8 mouse cellular contexts compared by ENCODE assay signal in the genomic region with DNA sequence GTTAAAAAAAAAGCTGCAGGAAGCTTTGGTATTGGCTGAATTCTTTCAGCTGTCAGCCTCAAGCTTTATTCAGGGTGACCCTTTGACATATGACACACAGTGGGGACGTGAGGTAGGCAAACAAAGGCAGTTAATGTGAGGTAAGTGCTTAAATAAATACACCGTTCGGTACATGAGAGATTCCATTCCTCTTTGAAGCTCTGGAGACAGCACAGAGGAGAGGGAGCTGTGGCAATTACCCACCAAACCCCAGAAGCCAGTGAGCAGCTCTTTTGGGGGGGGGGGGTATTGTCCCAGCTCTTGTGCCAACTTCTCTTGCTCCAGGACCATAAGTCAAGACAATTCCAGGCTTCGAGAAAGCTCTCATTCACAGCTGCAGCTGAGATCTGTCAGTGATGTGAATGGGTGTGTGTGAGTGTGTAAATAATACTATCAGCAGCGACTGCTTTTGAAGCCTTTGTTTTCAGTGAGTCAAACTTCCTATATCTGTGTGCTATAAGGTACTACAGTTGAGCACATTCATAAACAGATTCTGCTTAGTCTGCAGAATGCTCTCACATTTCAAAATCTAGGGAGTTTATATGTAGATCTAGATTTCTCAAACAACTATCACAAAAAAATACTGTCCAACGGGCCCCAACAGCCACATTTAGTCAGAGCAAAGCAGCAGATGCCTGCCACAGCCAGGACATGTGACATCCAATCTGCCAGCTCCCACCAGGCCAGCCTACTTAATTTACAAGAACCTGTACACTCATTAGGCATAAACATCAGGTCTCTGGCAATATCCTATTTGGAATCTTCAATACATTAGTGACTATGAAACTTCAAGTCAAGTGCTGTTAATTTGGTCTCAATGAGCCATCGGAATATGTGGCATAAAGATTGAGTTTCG. TPM values are rescaled to one million over a fixed set of nuclear protein-coding genes. Genes with fewer than 3 reads are reported as not detected.
DNase-seq lines count a peak whose midpoint lies in the region; ATAC-seq and TF ChIP-seq lines count a peak whose summit lies in the region.

No protein-coding gene starts in this region.

- no peaks in the 10 kb centered on the region for H3K36me3 ChIP-seq in hindbrain, embryonic 15.5 days
- no peaks in the 10 kb centered on the region for H3K36me3 ChIP-seq in myocyte (ENCODE audit: control insufficient read depth, insufficient read depth)

- 32% methylated on average over 8 of the region's 8 CpGs for WGBS in hindbrain, embryonic 15.5 days

- no peak for DNase-seq in layer of hippocampus, adult 2 months (ENCODE audit: low spot score in 2 of 2)
- no peak for DNase-seq in layer of hippocampus, adult 18-20 months (ENCODE audit: low spot score in 2 of 2)
- peak; percentile 6 for DNase-seq in embryo, embryonic 9.5 days (ENCODE audit: extremely low spot score)
- no peak for DNase-seq in spleen, postnatal 36 days (ENCODE audit: low spot score in 2 of 2)

- no peak overlapping the region for H3K9ac ChIP-seq in hindbrain, embryonic 15.5 days

- H3K79me2 ChIP-seq in myocyte (ENCODE audit: control insufficient read depth, insufficient read depth), result no peaks in the 10 kb centered on the region

- no peak for TF ChIP-seq CTCF in layer of hippocampus, adult 2 months (conservative IDR thresholded peaks at IDR 0.05)

- no peak overlapping the region for H3K4me3 ChIP-seq in layer of hippocampus, adult 2 months
- no peak overlapping the region for H3K4me3 ChIP-seq in hindbrain, embryonic 15.5 days
- H3K4me3 ChIP-seq in myocyte, result no peak overlapping the region

- no peaks in the 10 kb centered on the region for H3K27me3 ChIP-seq in hindbrain, embryonic 15.5 days
- no peaks in the 10 kb centered on the region for H3K27me3 ChIP-seq in myocyte (ENCODE audit: control insufficient read depth, insufficient read depth, insufficient read length)

- peak; percentile 54; the same call in 1 of the 2 replicates for ATAC-seq in hindbrain, embryonic 15.5 days (ENCODE audit: low FRiP score, low read depth)
- no peak for ATAC-seq in monocyte, adult 5-6 weeks (replicated peaks; ENCODE audit: insufficient number of reproducible peaks, low FRiP score, low TSS enrichment, poor library complexity, severe bottlenecking)
- ATAC-seq in activated CD4-positive, CD25-positive, alpha-beta regulatory T cell, adult 4 months, result no peak

- H3K4me1 ChIP-seq in hindbrain, embryonic 15.5 days (replicated peaks), result peaks cover 14% of the 10 kb centered on the region

- no peak overlapping the region for H3K4me2 ChIP-seq in hindbrain, embryonic 15.5 days
- peak overlapping the region; percentile 31 for H3K4me2 ChIP-seq in myocyte (ENCODE audit: low read depth)

- H3K27ac ChIP-seq in layer of hippocampus, adult 2 months, result peak overlapping the region; percentile 28; the same call in 1 of the 2 replicates
- peak overlapping the region; percentile 52 for H3K27ac ChIP-seq in hindbrain, embryonic 15.5 days (replicated peaks)

- no peak overlapping the region for H3ac ChIP-seq in myocyte (ENCODE audit: control insufficient read depth, insufficient read length)

- TF ChIP-seq POLR2A in myocyte (IDR thresholded peaks at IDR 0.05; ENCODE audit: insufficient read length, low read depth), result no peak

- H3K9me3 ChIP-seq in hindbrain, embryonic 15.5 days, result no peaks in the 10 kb centered on the region

TF ChIP-seq in myocyte, 11 proteins besides CTCF, POLR2A, EP300 and RAD21:
- TF ChIP-seq SRF (IDR thresholded peaks at IDR 0.05; ENCODE audit: control insufficient read depth, insufficient read length, low read depth) (no peak), REST (IDR thresholded peaks at IDR 0.05; ENCODE audit: insufficient read depth, insufficient read length) (no peak), CEBPB (IDR thresholded peaks at IDR 0.05; ENCODE audit: insufficient read depth, poor library complexity, severe bottlenecking) (no peak), MAX (IDR thresholded peaks at IDR 0.05; ENCODE audit: low read depth) (no peak), TCF12 (IDR thresholded peaks at IDR 0.05; ENCODE audit: insufficient read depth, poor library complexity, severe bottlenecking) (no peak), MYOD1 (IDR thresholded peaks at IDR 0.05; ENCODE audit: control insufficient read depth in 1 of 3, insufficient read length in 2 of 3, low read depth in 2 of 3) (no peak), TCF3 (IDR thresholded peaks at IDR 0.05; ENCODE audit: insufficient read length, low read depth) (no peak), USF1 (IDR thresholded peaks at IDR 0.05; ENCODE audit: low read depth) (no peak), MYOG (IDR thresholded peaks at IDR 0.05; ENCODE audit: control insufficient read depth in 1 of 3, insufficient read depth in 1 of 3, insufficient read length in 2 of 3, low read depth in 2 of 3) (no peak), POLR2AphosphoS2 (IDR thresholded peaks at IDR 0.05; ENCODE audit: insufficient read length, low read depth) (no peak), E2F4 (IDR thresholded peaks at IDR 0.05; ENCODE audit: insufficient read depth) (no peak)

RNA-seq across cellular contexts. Expression of a gene that starts 40.5 kb away (rescaled TPM):
- 100 to 1,000 TPM; 152 to 156 TPM for total RNA-seq in layer of hippocampus, adult 2 months (2021)
- total RNA-seq in layer of hippocampus, adult 18-20 months (2021), result 100 to 1,000 TPM; 132 to 143 TPM
- polyA plus RNA-seq in hindbrain, embryonic 15.5 days (2015; fragmentation: Nextera tagmentation; extraction: Ambion mirVana), result 53.3 and 62.0 TPM in 2 replicates
- polyA plus RNA-seq in myocyte (2012; fragmentation: generic; extraction: Trizol), result 0.76 TPM
- 5.5 to 7.3 TPM (median 6.7 TPM) in 3 replicates for total RNA-seq in monocyte, adult 5-6 weeks (2017)
- not detected for polyA plus RNA-seq in activated CD4-positive, CD25-positive, alpha-beta regulatory T cell, adult 4 months (2017; shearing (Covaris generic))

Comparison
In these comparisons a context has a peak if more than half of its experiments do, and no peak if none do; other contexts are left out.
1. RNA of a gene that starts 40.5 kb away (total RNA-seq): 152 to 156 TPM in layer of hippocampus, adult 2 months and 132 to 143 TPM in layer of hippocampus, adult 18-20 months; 5.5 to 7.3 TPM in monocyte, adult 5-6 weeks; every median in the first group is over 10 times any median in the second.